Mouse (Mus musculus) brain, embryonic 18.5 days (tissue): ENCODE measurements around the gene Btbd8.

ENCODE experiments used
- DNase-seq: peaks from one replicate; pipeline ENCODE4 v3.0.0-alpha.2; 2012; ENCODE audit warnings: low read depth, low spot score

Gene Btbd8

GRCm38 (mm10) chr5:107449620-107450019 lies 11.8 kb downstream of the Btbd8 start:
- DNase-seq: no peak

GRCm38 (mm10) chr5:107450299-107450698 lies 12.5 kb downstream of the Btbd8 start:
- no peak for DNase-seq

- DNase-seq: no peak
Observed at GRCm38 (mm10) chr5:107462147-107463076, 24.6 kb downstream of the Btbd8 start.

GRCm38 (mm10) chr5:107466501-107466900 lies 28.7 kb downstream of the Btbd8 start:
- no peak for DNase-seq

GRCm38 (mm10) chr5:107467098-107467497 lies 29.3 kb downstream of the Btbd8 start:
- DNase-seq: no peak

GRCm38 (mm10) chr5:107470600-107471329 lies 33.0 kb downstream of the Btbd8 start:
- DNase-seq: no peak

GRCm38 (mm10) chr5:107480194-107480593 lies 42.4 kb downstream of the Btbd8 start:
- DNase-seq: no peak

- DNase-seq: no peak
Observed at GRCm38 (mm10) chr5:107488996-107489395, 51.2 kb downstream of the Btbd8 start.

GRCm38 (mm10) chr5:107491036-107491435 lies 53.2 kb downstream of the Btbd8 start:
- no peak for DNase-seq

GRCm38 (mm10) chr5:107492471-107492870 lies 54.7 kb downstream of the Btbd8 start:
- no peak for DNase-seq

GRCm38 (mm10) chr5:107494759-107495158 lies 57.0 kb downstream of the Btbd8 start:
- DNase-seq: no peak

- no peak for DNase-seq
Observed at GRCm38 (mm10) chr5:107496047-107496446, 58.2 kb downstream of the Btbd8 start.

- peak; percentile 87 for DNase-seq
Observed at GRCm38 (mm10) chr5:107497519-107498501, 60.0 kb downstream of the Btbd8 start.

- no peak for DNase-seq
Observed at GRCm38 (mm10) chr5:107498806-107499310, 61.1 kb downstream of the Btbd8 start.

GRCm38 (mm10) chr5:107499891-107500535 lies 62.2 kb downstream of the Btbd8 start:
- no peak for DNase-seq

- no peak for DNase-seq
Observed at GRCm38 (mm10) chr5:107500741-107501140, 62.9 kb downstream of the Btbd8 start.

- no peak for DNase-seq
Observed at GRCm38 (mm10) chr5:107507321-107507720, 69.5 kb downstream of the Btbd8 start, which contains the start of gene Gm42669. TSS of gene Gm42669 (plus strand) at chr5:107507621.

GRCm38 (mm10) chr5:107510503-107510902 lies 72.7 kb downstream of the Btbd8 start:
- no peak for DNase-seq

- DNase-seq: no peak
Observed at GRCm38 (mm10) chr5:107511326-107511725, 73.5 kb downstream of the Btbd8 start.

- DNase-seq: no peak
Observed at GRCm38 (mm10) chr5:107513583-107513982, 75.8 kb downstream of the Btbd8 start.

GRCm38 (mm10) chr5:107515453-107515852 lies 77.7 kb downstream of the Btbd8 start:
- DNase-seq: no peak
